Comparison of ENCODE assay signal across 8 mouse cellular contexts in the genomic region with DNA sequence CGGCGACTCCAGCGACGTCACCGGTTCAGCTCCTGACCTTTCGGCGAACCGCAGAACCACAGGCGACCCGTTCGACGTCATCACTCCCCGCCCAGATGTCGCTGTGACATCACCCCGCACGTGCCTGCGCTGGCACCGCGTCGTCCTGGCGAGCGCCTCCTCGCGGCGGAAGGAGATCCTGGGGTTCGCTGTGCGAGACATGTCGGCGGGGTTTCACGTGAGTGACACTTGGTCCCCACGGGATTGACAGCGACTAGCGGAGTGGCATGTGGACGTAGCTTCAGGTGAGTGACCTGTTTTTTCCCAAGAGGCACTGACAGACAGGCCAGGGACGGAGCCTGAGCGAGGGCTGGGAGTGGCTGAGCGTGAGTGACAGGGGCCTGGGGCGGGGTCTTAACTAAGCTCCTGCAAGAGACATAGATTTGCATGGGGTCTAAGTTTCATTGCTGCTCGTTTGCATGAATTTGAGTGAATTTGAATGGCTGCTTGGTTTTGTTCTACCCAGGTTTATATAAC.
DNase-seq lines count a peak whose midpoint lies in the region; ATAC-seq lines count a peak whose summit lies in the region.

No protein-coding gene starts in this region.

- no peaks in the 10 kb centered on the region for H3K4me1 ChIP-seq in hindbrain, embryonic 12.5 days

- WGBS in hindbrain, embryonic 12.5 days = 17% methylated on average over 39 of the region's 39 CpGs

- peak; percentile 93 for DNase-seq in Muller cell, postnatal 12 days (ENCODE audit: inconsistent ontology term)
- peak; percentile 97 for DNase-seq in cerebellum, adult 8-10 months
- peak; percentile 92 to 98 for DNase-seq in frontal cortex, postnatal 10 days (ENCODE audit: low spot score in 2 of 2)
- DNase-seq in layer of hippocampus, postnatal 14 days (ENCODE audit: low spot score in 2 of 2) = peak; percentile 97 to 99
- peak; percentile 96 for DNase-seq in lung, postnatal 14 days
- DNase-seq in retina, postnatal 1 day = peak; percentile 94
- peak; percentile 89 to 93 for DNase-seq in urinary bladder, adult 18-20 months (ENCODE audit: low spot score in 2 of 2)

- 0 out of 2 replicates have a peak, but pooled peaks cover 10% of the 10 kb centered on the region for H3K9me3 ChIP-seq in hindbrain, embryonic 12.5 days (replicated peaks)

- H3K4me2 ChIP-seq in hindbrain, embryonic 12.5 days (replicated peaks) = peak overlapping the region; percentile 49

- ATAC-seq in hindbrain, embryonic 12.5 days (ENCODE audit: low FRiP score) = peak; percentile 75

- peak overlapping the region; percentile 24; the same call in 1 of the 2 replicates for H3K9ac ChIP-seq in hindbrain, embryonic 12.5 days

- H3K36me3 ChIP-seq in hindbrain, embryonic 12.5 days = peaks cover 38% of the 10 kb centered on the region

- peak overlapping the region; percentile 81 for H3K27ac ChIP-seq in hindbrain, embryonic 12.5 days

- no peaks in the 10 kb centered on the region for H3K27me3 ChIP-seq in hindbrain, embryonic 12.5 days

- peak overlapping the region; percentile 52 for H3K4me3 ChIP-seq in hindbrain, embryonic 12.5 days

Comparison
In these comparisons a context has a peak if more than half of its experiments do, and no peak if none do; other contexts are left out.
1. Peak in every context shown above with its lines: DNase-seq, ATAC-seq, H3K4me3 ChIP-seq and H3K27ac ChIP-seq.